Mouse (Mus musculus): Measurements from ENCODE around the gene Ksr2. TPM values are rescaled to one million over a fixed set of nuclear protein-coding genes. Genes with fewer than 3 reads are reported as not detected.

Ksr2 gene
- polyA plus RNA-seq, 1 experiment from 2014 or later, result 0.32 TPM

DNA sequence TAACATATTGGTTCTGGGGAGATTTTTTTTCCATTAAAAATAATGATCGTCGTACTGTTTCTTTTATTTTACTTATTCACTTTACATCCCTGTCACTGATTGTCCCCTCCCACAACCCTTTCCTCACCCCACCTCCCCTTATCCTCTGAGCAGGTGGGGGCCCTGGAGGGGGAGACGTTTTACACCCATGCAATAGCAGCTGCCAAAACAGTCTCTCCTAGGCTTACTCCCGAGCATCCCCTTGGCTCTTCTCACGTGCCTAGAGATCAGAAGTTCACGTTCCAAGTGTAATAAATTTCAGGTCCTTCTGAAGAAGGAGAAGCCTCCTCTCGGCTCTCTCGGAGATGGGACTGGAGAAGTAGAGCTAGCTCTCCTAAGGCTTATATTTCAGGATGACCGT lies 387.0 kb downstream of the Ksr2 start:
- DNase-seq (ENCODE audit: low spot score), result no peak
- Histone ChIP-seq H3K27ac (replicated peaks) (no peak overlapping the region), H3K4me1 (peaks cover 15% of the 10 kb centered on the region; the same call in 1 of the 2 replicates), H3K27me3 (replicated peaks; ENCODE audit: low read depth, poor library complexity, severe bottlenecking) (no peaks in the 10 kb centered on the region), H3K36me3 (replicated peaks) (no peaks in the 10 kb centered on the region), H3K9me3 (no peaks in the 10 kb centered on the region), H3K4me3 (no peak overlapping the region)
- WGBS, result 79% methylated on average over 9 of the region's 9 CpGs

DNA sequence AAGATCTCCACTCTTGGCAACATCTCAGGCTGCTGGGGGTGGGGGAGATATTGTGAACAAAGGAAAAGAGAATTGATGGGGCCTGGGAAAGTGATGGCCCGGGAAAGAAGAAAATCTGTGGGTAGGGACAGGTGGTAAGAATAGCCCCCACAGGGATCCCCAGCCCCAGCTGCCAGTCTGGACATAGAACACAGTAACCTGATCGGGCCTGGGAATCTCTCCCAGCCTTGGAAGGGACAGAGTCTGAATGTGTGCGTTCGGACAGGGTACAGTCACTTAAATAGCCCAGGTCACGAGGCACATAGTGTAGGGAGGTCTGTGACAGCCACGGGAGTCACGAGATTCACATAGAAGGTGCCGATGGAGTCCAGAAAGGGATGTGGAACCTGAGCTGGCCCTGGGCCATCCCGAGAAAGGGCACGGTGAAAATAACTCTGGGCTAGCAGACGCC lies 388.3 kb downstream of the Ksr2 start:
- H3K27ac ChIP-seq (replicated peaks), result no peak overlapping the region; the same call in 1 of the 2 replicates
- no peak overlapping the region for H3K4me3 ChIP-seq
- H3K27me3 ChIP-seq (replicated peaks; ENCODE audit: low read depth, poor library complexity, severe bottlenecking), result no peaks in the 10 kb centered on the region
- 85% methylated on average over 11 of the region's 11 CpGs for WGBS
- H3K9me3 ChIP-seq, result no peaks in the 10 kb centered on the region
- no peak for DNase-seq (ENCODE audit: low spot score)
- H3K4me1 ChIP-seq, result peaks cover 15% of the 10 kb centered on the region; the same call in 1 of the 2 replicates
- H3K36me3 ChIP-seq (replicated peaks), result no peaks in the 10 kb centered on the region

GRCm38 (mm10) chr5:117803551-117803950 lies 389.8 kb downstream of the Ksr2 start:
- no peaks in the 10 kb centered on the region for H3K9me3 ChIP-seq
- no peaks in the 10 kb centered on the region for H3K36me3 ChIP-seq (replicated peaks)
- no peak overlapping the region for H3K27ac ChIP-seq (replicated peaks)
- H3K4me1 ChIP-seq, result peaks cover 15% of the 10 kb centered on the region; the same call in 1 of the 2 replicates
- H3K4me3 ChIP-seq, result no peak overlapping the region
- no peak for DNase-seq (ENCODE audit: low spot score)
- 83% methylated on average over 7 of the region's 7 CpGs for WGBS
- H3K27me3 ChIP-seq (replicated peaks; ENCODE audit: low read depth, poor library complexity, severe bottlenecking), result no peaks in the 10 kb centered on the region

GRCm38 (mm10) chr5:117810930-117811329 lies 397.1 kb downstream of the Ksr2 start:
- Histone ChIP-seq H3K36me3 (replicated peaks) (no peaks in the 10 kb centered on the region), H3K27ac (replicated peaks) (no peak overlapping the region), H3K4me1 (peaks cover 5% of the 10 kb centered on the region), H3K9me3 (no peaks in the 10 kb centered on the region), H3K27me3 (replicated peaks; ENCODE audit: low read depth, poor library complexity, severe bottlenecking) (no peaks in the 10 kb centered on the region), H3K4me3 (no peak overlapping the region)
- DNase-seq (ENCODE audit: low spot score), result no peak
- WGBS, result 91% methylated on average over 7 of the region's 7 CpGs

DNA sequence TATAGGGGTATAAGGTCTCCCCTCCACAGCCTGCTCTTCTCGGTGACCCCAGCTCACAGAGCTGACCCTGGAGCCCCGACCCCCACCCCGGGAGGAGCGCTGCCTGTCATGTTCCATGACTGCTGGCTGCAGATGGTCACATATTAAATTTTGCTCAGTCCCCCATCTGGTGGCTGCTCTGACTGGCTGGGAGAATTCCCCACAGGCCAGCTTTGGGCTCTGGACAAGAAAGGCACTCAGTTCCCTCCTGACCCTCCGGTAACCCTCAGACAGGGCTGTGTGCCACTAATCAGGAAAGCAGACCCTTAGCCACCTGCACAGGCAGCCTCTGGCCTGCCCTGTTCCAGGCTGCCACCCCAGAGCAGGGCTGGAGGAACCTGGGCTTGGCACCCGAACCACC lies 405.0 kb downstream of the Ksr2 start:
- no peak for DNase-seq (ENCODE audit: low spot score)
- no peaks in the 10 kb centered on the region for H3K27me3 ChIP-seq (replicated peaks; ENCODE audit: low read depth, poor library complexity, severe bottlenecking)
- H3K9me3 ChIP-seq, result no peaks in the 10 kb centered on the region
- H3K4me1 ChIP-seq, result peaks cover 16% of the 10 kb centered on the region
- H3K36me3 ChIP-seq (replicated peaks), result no peaks in the 10 kb centered on the region
- no peak overlapping the region for H3K27ac ChIP-seq (replicated peaks)
- H3K4me3 ChIP-seq, result no peak overlapping the region
- WGBS, result 71% methylated on average over 6 of the region's 6 CpGs

DNA sequence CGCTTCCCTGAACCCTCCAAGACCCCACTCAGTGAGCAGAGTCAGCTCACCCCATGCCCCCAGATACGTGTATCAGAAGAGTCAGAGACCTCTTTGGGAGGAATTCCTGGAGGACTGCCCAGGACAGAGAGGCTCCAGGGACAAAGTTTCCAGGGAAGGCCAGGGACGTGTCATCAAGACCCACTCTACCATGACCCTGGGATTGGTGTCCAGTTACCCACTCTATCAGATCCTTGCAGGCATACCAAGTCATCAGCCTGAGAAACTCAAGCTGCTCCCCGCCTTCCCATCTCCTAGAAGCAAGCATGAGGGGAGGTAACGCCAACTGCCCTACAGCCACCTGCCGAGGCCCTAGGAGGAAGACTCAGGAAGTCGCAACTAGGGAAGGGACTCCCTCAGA lies 406.6 kb downstream of the Ksr2 start:
- WGBS, result 76% methylated on average over 7 of the region's 7 CpGs
- no peak for DNase-seq (ENCODE audit: low spot score)
- H3K4me1 ChIP-seq, result peaks cover 15% of the 10 kb centered on the region
- H3K27me3 ChIP-seq (replicated peaks; ENCODE audit: low read depth, poor library complexity, severe bottlenecking), result no peaks in the 10 kb centered on the region
- 0 out of 2 replicates have a peak, but pooled peaks cover 2% of the 10 kb centered on the region for H3K9me3 ChIP-seq
- H3K4me3 ChIP-seq, result no peak overlapping the region
- no peaks in the 10 kb centered on the region for H3K36me3 ChIP-seq (replicated peaks)
- no peak overlapping the region for H3K27ac ChIP-seq (replicated peaks)

GRCm38 (mm10) chr5:117823811-117824210 lies 410.0 kb downstream of the Ksr2 start:
- Histone ChIP-seq H3K4me1 (peaks cover 3% of the 10 kb centered on the region), H3K36me3 (replicated peaks) (no peaks in the 10 kb centered on the region), H3K27me3 (replicated peaks; ENCODE audit: low read depth, poor library complexity, severe bottlenecking) (no peaks in the 10 kb centered on the region), H3K27ac (replicated peaks) (no peak overlapping the region), H3K9me3 (0 out of 2 replicates have a peak, but pooled peaks cover 2% of the 10 kb centered on the region), H3K4me3 (no peak overlapping the region)
- no peak for DNase-seq (ENCODE audit: low spot score)
- 93% methylated on average over 9 of the region's 9 CpGs for WGBS

DNA sequence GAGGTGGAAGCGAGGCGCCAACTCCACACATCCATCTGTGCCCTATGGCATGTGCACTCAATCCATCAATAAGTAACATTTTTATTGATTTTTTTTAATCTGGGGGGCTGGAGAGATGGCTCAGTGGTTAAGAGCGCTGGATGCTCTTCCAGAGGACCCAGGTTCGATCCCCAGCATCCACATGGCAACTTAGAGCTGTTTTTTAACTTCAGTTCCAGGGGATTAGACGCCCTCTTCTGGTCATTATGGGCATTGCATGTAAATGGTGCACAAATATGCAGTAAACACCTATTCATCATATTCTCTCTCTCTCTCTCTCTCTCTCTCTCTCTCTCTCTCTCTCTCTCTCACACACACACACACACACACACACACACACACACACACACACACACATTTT lies 410.7 kb downstream of the Ksr2 start:
- WGBS, result 72% methylated on average over 5 of the region's 5 CpGs
- no peak for DNase-seq (ENCODE audit: low spot score)
- Histone ChIP-seq H3K4me1 (no peaks in the 10 kb centered on the region; the same call in 1 of the 2 replicates), H3K9me3 (0 out of 2 replicates have a peak, but pooled peaks cover 2% of the 10 kb centered on the region), H3K36me3 (replicated peaks) (no peaks in the 10 kb centered on the region), H3K27ac (replicated peaks) (no peak overlapping the region), H3K27me3 (replicated peaks; ENCODE audit: low read depth, poor library complexity, severe bottlenecking) (no peaks in the 10 kb centered on the region), H3K4me3 (no peak overlapping the region)

Other genes with a start within 250 kb of the Ksr2 start
- gene Pebp1, start 126.4 kb upstream of the Ksr2 start, polyA plus RNA-seq (2016; fragmentation: Nextera tagmentation; extraction: Ambion mirVana), result 895 and 919 TPM in 2 replicates
- gene Vsig10, start 94.9 kb upstream of the Ksr2 start, polyA plus RNA-seq (2016; fragmentation: Nextera tagmentation; extraction: Ambion mirVana), result 3.4 and 4.0 TPM in 2 replicates
- 42.0 and 47.3 TPM in 2 replicates for gene Wsb2, start 56.7 kb upstream of the Ksr2 start, polyA plus RNA-seq (2016; fragmentation: Nextera tagmentation; extraction: Ambion mirVana)
- 135 TPM in 2 replicates for gene Rfc5, start 25.0 kb upstream of the Ksr2 start, polyA plus RNA-seq (2016; fragmentation: Nextera tagmentation; extraction: Ambion mirVana)

All from embryonic facial prominence, embryonic 10.5 days (tissue).